Mouse (Mus musculus): ENCODE data around the gene Macrod1. TPM values are rescaled to one million over a fixed set of nuclear protein-coding genes. Genes with fewer than 3 reads are reported as not detected.
A peak's percentile ranks its signal among the peaks of the same experiment; 100 is the strongest.

Macrod1 gene
- polyA plus RNA-seq, 1 experiment from 2014 or later, result 4.8 TPM

DNA sequence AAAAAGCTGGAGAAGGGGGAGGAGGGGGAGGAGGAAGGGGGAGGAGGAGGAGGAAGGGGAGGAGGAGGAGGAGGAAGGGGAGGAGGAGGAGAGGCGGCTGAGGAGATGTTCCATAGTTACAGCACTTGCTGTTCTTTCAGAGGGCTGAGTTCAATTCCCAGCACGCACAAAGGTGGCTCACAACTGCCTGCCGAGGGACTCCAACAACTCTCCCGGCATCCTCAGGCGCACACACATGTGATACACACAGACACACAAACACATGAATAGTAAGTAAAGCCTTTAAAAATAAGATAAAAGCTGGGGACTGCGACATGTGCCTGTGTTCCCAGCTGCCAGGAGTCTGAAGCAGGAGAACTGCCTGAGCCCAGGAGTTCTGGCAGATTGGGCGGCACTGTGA lies 124.9 kb downstream of the Macrod1 start:
- H3K27me3 ChIP-seq (replicated peaks; ENCODE audit: control insufficient read depth, insufficient read depth, low read length), result no peaks in the 10 kb centered on the region
- H3K27ac ChIP-seq (ENCODE audit: low read depth, low read length), result peak overlapping the region; percentile 63; the same call in 1 of the 2 replicates
- peaks cover 50% of the 10 kb centered on the region for H3K4me1 ChIP-seq (ENCODE audit: control insufficient read depth, insufficient read depth, low read length)
- no peaks in the 10 kb centered on the region for H3K36me3 ChIP-seq (ENCODE audit: control insufficient read depth, insufficient read depth, low read length)
- WGBS, result 27% methylated on average over 7 of the region's 7 CpGs
- H3K4me3 ChIP-seq (ENCODE audit: low read depth, low read length), result no peak overlapping the region
- 0 out of 2 replicates have a peak overlapping the region, but pooled peaks have one; percentile 4 for H3K9ac ChIP-seq (ENCODE audit: low read length)
- no peaks in the 10 kb centered on the region for H3K9me3 ChIP-seq (replicated peaks; ENCODE audit: control insufficient read depth, low read length)
- ATAC-seq, result no peak
- 0 out of 2 replicates have a peak overlapping the region, but pooled peaks have one; percentile 36 for H3K4me2 ChIP-seq (ENCODE audit: low read length)
- DNase-seq (ENCODE audit: low spot score), result no peak

GRCm38 (mm10) chr19:7182273-7182949 lies 125.8 kb downstream of the Macrod1 start:
- DNase-seq (ENCODE audit: low spot score) (peak; percentile 92), ATAC-seq (peak; percentile 85)
- H3K36me3 ChIP-seq (ENCODE audit: control insufficient read depth, insufficient read depth, low read length), result no peaks in the 10 kb centered on the region
- H3K4me3 ChIP-seq (ENCODE audit: low read depth, low read length), result no peak overlapping the region
- H3K27ac ChIP-seq (ENCODE audit: low read depth, low read length), result peak overlapping the region; percentile 63; the same call in 1 of the 2 replicates
- H3K4me2 ChIP-seq (ENCODE audit: low read length), result peak overlapping the region; percentile 36
- peaks cover 48% of the 10 kb centered on the region for H3K4me1 ChIP-seq (ENCODE audit: control insufficient read depth, insufficient read depth, low read length)
- H3K27me3 ChIP-seq (replicated peaks; ENCODE audit: control insufficient read depth, insufficient read depth, low read length), result no peaks in the 10 kb centered on the region
- no peaks in the 10 kb centered on the region for H3K9me3 ChIP-seq (replicated peaks; ENCODE audit: control insufficient read depth, low read length)
- WGBS, result 2% methylated on average over 23 of the region's 23 CpGs
- H3K9ac ChIP-seq (ENCODE audit: low read length), result peak overlapping the region; percentile 32; the same call in 1 of the 2 replicates

GRCm38 (mm10) chr19:7183419-7183818 lies 126.8 kb downstream of the Macrod1 start:
- H3K9me3 ChIP-seq (replicated peaks; ENCODE audit: control insufficient read depth, low read length), result no peaks in the 10 kb centered on the region
- 6% methylated on average over 11 of the region's 11 CpGs for WGBS
- ATAC-seq, result no peak
- H3K9ac ChIP-seq (ENCODE audit: low read length), result no peak overlapping the region
- peaks cover 46% of the 10 kb centered on the region for H3K4me1 ChIP-seq (ENCODE audit: control insufficient read depth, insufficient read depth, low read length)
- DNase-seq (ENCODE audit: low spot score), result peak; percentile 55
- H3K4me3 ChIP-seq (ENCODE audit: low read depth, low read length), result no peak overlapping the region
- no peak overlapping the region for H3K4me2 ChIP-seq (ENCODE audit: low read length)
- H3K36me3 ChIP-seq (ENCODE audit: control insufficient read depth, insufficient read depth, low read length), result no peaks in the 10 kb centered on the region
- peak overlapping the region; percentile 63 for H3K27ac ChIP-seq (ENCODE audit: low read depth, low read length)
- H3K27me3 ChIP-seq (replicated peaks; ENCODE audit: control insufficient read depth, insufficient read depth, low read length), result no peaks in the 10 kb centered on the region

- 42% methylated on average over 4 of the region's 4 CpGs for WGBS
- H3K4me1 ChIP-seq (ENCODE audit: control insufficient read depth, insufficient read depth, low read length), result peaks cover 47% of the 10 kb centered on the region
- no peak overlapping the region for H3K9ac ChIP-seq (ENCODE audit: low read length)
- H3K4me2 ChIP-seq (ENCODE audit: low read length), result no peak overlapping the region
- no peak overlapping the region for H3K4me3 ChIP-seq (ENCODE audit: low read depth, low read length)
- ATAC-seq (no peak), DNase-seq (ENCODE audit: low spot score) (no peak)
- no peaks in the 10 kb centered on the region for H3K36me3 ChIP-seq (ENCODE audit: control insufficient read depth, insufficient read depth, low read length)
- H3K27ac ChIP-seq (ENCODE audit: low read depth, low read length), result no peak overlapping the region
- H3K9me3 ChIP-seq (replicated peaks; ENCODE audit: control insufficient read depth, low read length), result no peaks in the 10 kb centered on the region
- H3K27me3 ChIP-seq (replicated peaks; ENCODE audit: control insufficient read depth, insufficient read depth, low read length), result no peaks in the 10 kb centered on the region
Measured at GRCm38 (mm10) chr19:7185059-7185458, 128.4 kb downstream of the Macrod1 start.

DNA sequence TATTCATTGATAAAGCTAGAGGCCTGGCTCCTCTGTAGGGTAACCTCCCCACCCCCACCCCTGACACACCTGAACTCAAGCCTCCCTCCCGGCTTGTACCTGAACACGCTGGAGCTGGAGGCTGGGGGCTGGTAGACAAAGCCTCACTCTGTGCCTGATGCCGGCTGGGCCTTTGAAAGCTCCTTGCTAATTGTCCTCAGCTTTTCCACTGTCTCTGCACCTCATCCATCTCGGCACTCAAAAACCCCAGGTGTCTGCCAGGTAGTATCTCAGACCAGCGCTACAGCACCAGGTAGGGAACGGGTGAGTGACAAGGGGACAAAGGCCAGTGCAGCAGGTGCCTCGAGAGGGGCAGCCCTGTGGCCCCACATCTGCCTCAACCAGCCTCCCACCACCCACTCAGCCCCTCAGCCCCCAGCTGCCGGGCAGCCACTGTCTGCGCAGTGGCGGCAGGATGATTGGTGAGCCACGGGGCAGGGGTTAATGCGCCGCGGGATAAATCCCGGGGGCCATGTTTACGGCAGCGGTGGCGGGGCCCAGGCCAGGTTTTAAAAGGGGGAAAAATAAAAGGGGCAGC lies 129.2 kb downstream of the Macrod1 start:
- H3K9ac ChIP-seq (ENCODE audit: low read length), result 0 out of 2 replicates have a peak overlapping the region, but pooled peaks have one; percentile 25
- WGBS, result 10% methylated on average over 18 of the region's 18 CpGs
- no peak for ATAC-seq
- H3K4me1 ChIP-seq (ENCODE audit: control insufficient read depth, insufficient read depth, low read length), result peaks cover 43% of the 10 kb centered on the region
- no peaks in the 10 kb centered on the region for H3K36me3 ChIP-seq (ENCODE audit: control insufficient read depth, insufficient read depth, low read length)
- no peaks in the 10 kb centered on the region for H3K9me3 ChIP-seq (replicated peaks; ENCODE audit: control insufficient read depth, low read length)
- H3K4me3 ChIP-seq (ENCODE audit: low read depth, low read length), result no peak overlapping the region
- H3K27ac ChIP-seq (ENCODE audit: low read depth, low read length), result no peak overlapping the region
- no peak overlapping the region for H3K4me2 ChIP-seq (ENCODE audit: low read length)
- no peaks in the 10 kb centered on the region for H3K27me3 ChIP-seq (replicated peaks; ENCODE audit: control insufficient read depth, insufficient read depth, low read length)
- DNase-seq (ENCODE audit: low spot score), result no peak

DNA sequence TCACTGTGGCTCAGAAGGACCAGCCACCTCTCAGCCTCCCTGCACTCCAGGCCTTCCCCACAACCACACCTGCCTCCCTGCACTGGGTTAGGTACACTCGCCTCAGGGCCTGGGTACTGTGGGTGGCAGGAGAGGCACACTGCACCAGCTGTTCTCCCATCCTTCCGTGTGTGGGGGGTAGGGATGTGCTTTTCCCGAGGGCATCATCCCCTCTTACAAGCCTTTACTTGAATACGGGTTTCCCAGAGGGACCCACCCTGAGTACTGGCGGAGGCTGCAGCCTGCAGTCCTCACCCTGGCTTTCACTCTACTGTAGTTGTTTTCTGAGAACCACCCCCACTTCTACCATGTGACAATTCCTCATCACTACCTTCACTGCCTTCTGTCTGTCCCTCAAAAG lies 130.5 kb downstream of the Macrod1 start:
- H3K27ac ChIP-seq (ENCODE audit: low read depth, low read length), result no peak overlapping the region
- DNase-seq (ENCODE audit: low spot score) (no peak), ATAC-seq (no peak)
- H3K9ac ChIP-seq (ENCODE audit: low read length), result no peak overlapping the region
- H3K27me3 ChIP-seq (replicated peaks; ENCODE audit: control insufficient read depth, insufficient read depth, low read length), result no peaks in the 10 kb centered on the region
- WGBS, result 56% methylated on average over 5 of the region's 5 CpGs
- peaks cover 39% of the 10 kb centered on the region for H3K4me1 ChIP-seq (ENCODE audit: control insufficient read depth, insufficient read depth, low read length)
- H3K36me3 ChIP-seq (ENCODE audit: control insufficient read depth, insufficient read depth, low read length), result no peaks in the 10 kb centered on the region
- H3K4me2 ChIP-seq (ENCODE audit: low read length), result no peak overlapping the region
- no peak overlapping the region for H3K4me3 ChIP-seq (ENCODE audit: low read depth, low read length)
- H3K9me3 ChIP-seq (replicated peaks; ENCODE audit: control insufficient read depth, low read length), result no peaks in the 10 kb centered on the region

GRCm38 (mm10) chr19:7189026-7189425 lies 132.4 kb downstream of the Macrod1 start:
- Histone ChIP-seq H3K4me2 (ENCODE audit: low read length) (no peak overlapping the region), H3K9ac (ENCODE audit: low read length) (no peak overlapping the region), H3K9me3 (replicated peaks; ENCODE audit: control insufficient read depth, low read length) (no peaks in the 10 kb centered on the region), H3K27ac (ENCODE audit: low read depth, low read length) (no peak overlapping the region), H3K4me1 (ENCODE audit: control insufficient read depth, insufficient read depth, low read length) (peaks cover 31% of the 10 kb centered on the region), H3K4me3 (ENCODE audit: low read depth, low read length) (no peak overlapping the region), H3K36me3 (ENCODE audit: control insufficient read depth, insufficient read depth, low read length) (no peaks in the 10 kb centered on the region), H3K27me3 (replicated peaks; ENCODE audit: control insufficient read depth, insufficient read depth, low read length) (no peaks in the 10 kb centered on the region)
- ATAC-seq (no peak), DNase-seq (ENCODE audit: low spot score) (no peak)
- WGBS, result 83% methylated on average over 4 of the region's 4 CpGs

DNA sequence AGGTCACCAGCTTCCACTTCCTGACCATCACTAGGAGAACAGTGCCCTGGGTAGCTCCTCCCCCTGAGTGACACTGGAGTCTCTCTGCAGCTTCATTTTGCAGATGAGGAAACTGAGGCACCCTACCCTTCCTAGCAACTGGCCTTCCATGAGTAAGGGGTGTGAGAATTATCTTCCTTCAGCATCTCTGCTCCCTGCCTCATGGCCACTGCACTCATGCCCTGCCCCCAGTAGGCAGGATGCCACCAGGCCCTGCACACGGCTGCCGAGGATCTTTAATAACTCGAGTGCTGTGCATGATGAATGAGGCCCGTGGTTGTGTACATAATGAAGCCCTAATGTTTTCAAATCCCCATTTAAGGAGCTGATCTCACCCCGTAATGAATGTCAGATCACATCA lies 134.4 kb downstream of the Macrod1 start:
- Histone ChIP-seq H3K9me3 (replicated peaks; ENCODE audit: control insufficient read depth, low read length) (no peaks in the 10 kb centered on the region), H3K9ac (ENCODE audit: low read length) (no peak overlapping the region), H3K4me2 (ENCODE audit: low read length) (no peak overlapping the region), H3K27me3 (replicated peaks; ENCODE audit: control insufficient read depth, insufficient read depth, low read length) (no peaks in the 10 kb centered on the region), H3K4me3 (ENCODE audit: low read depth, low read length) (no peak overlapping the region), H3K36me3 (ENCODE audit: control insufficient read depth, insufficient read depth, low read length) (no peaks in the 10 kb centered on the region), H3K4me1 (ENCODE audit: control insufficient read depth, insufficient read depth, low read length) (peaks cover 23% of the 10 kb centered on the region), H3K27ac (ENCODE audit: low read depth, low read length) (no peak overlapping the region)
- 11% methylated on average over 5 of the region's 5 CpGs for WGBS
- DNase-seq (ENCODE audit: low spot score), result no peak
- no peak for ATAC-seq

DNA sequence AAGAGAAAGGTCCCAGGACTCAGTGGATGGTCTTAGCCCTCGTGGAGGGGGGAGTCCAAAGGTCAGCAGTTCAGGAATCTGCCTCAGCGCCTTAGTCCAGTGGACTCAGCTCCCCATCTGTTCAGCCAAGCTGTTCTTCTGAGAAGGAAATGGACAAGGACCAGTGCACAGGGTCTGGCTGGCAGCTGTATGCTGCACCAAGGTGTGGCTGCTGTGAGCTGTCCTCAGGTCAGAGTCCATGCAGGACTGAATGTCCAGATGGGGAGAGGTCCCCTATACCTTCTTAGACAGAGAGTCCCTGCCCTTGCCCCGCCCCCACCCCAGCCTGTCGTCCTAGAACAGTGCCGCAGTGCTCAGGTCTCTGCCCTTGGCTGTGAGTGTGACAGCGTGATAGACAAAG lies 135.0 kb downstream of the Macrod1 start:
- 52% methylated on average over 6 of the region's 6 CpGs for WGBS
- Histone ChIP-seq H3K27ac (ENCODE audit: low read depth, low read length) (no peak overlapping the region), H3K4me2 (ENCODE audit: low read length) (no peak overlapping the region), H3K9me3 (replicated peaks; ENCODE audit: control insufficient read depth, low read length) (no peaks in the 10 kb centered on the region), H3K4me3 (ENCODE audit: low read depth, low read length) (no peak overlapping the region), H3K9ac (ENCODE audit: low read length) (no peak overlapping the region), H3K36me3 (ENCODE audit: control insufficient read depth, insufficient read depth, low read length) (no peaks in the 10 kb centered on the region), H3K4me1 (ENCODE audit: control insufficient read depth, insufficient read depth, low read length) (peaks cover 23% of the 10 kb centered on the region), H3K27me3 (replicated peaks; ENCODE audit: control insufficient read depth, insufficient read depth, low read length) (no peaks in the 10 kb centered on the region)
- ATAC-seq (no peak), DNase-seq (ENCODE audit: low spot score) (no peak)

Data from forebrain, embryonic 14.5 days (tissue).